Mouse (Mus musculus) lung, postnatal 0 days (tissue): ENCODE data around the gene Mybph.

Source experiments
- CTCF ChIP-seq: IDR thresholded peaks from 2 replicates; pipeline ENCODE4 v1.5.1; 2016; ENCODE audit warnings: antibody characterized with exemption, mild to moderate bottlenecking
- EP300 ChIP-seq: IDR thresholded peaks from 2 replicates; pipeline ENCODE4 v1.6.1; 2016; ENCODE audit warnings: antibody characterized with exemption, mild to moderate bottlenecking, control low read depth

DNA sequence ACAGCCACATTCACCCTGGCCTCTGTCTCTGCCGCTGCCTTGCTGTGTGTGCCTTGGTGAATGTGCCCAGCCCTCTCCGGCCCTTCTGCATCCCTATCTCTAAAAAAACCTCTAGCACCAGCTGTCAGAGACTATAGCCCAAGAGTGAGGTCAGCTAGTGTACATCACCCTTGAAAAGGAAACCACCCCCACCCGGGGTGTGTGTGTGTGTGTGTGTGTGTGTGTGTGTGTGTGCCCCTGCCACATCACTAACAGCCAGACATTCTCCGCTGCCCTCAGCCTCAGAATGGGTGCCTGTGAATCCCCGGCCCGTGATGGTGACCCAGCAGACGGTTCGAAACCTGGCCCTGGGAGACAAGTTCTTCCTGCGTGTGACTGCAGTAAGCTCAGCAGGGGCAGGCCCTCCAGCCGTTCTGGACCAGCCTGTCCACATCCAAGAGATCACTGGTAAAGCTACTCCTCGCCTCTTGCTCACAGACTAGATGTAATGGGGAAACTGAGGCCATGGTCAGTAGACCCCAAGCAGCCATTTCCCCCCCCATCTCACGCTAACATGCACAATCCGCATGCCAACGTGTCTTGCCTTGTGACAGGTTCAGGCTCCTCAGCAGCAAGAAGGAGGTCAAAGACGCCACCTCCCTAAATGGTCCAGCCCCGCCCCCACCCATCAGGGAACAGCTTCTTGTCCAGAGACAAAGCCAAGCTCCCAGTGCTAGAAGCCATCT is 1.2 kb downstream of the Mybph start:
- TF ChIP-seq CTCF: no peak
- TF ChIP-seq EP300: no peak
